Mouse (Mus musculus) gastrocnemius, postnatal 4 days (tissue): ENCODE results near the gene Lmo3. TPM values are rescaled to one million over a fixed set of nuclear protein-coding genes. Genes with fewer than 3 reads are reported as not detected.

Experiments used
- DNase-seq, 2 experiments: peaks; one replicate each; pipeline ENCODE4 v3.0.0; 2021 to 2022; ENCODE audit warnings: low spot score in 2 of 2, mixed read lengths in 2 of 2
- total RNA-seq, 2 experiments: library from RNA; stranded (reverse); gene quantifications; 2 replicates each; pipeline ENCODE4 v1.2.3; 2021

The Lmo3 gene
- total RNA-seq, 2 experiments from 2014 or later, result 0.44 to 0.54 TPM

DNA sequence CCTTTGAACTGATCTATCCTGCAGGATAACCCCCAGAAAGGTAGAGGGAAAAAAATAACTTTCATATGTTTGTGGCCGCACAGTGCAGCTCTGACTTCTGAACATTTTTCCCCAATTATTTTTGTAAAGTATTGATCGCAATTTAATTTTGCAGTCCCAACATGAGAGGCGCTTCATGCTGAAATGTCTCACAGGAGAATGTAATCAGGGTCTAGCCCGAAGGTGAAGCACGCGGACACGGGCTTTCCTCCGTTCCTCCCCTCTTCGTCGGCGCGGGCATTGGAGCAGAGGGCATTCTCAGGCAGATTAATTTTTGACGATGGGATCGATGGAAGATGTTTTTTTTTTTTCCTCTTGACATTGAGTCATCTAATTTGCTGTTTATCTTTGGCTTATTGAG, 258.4 kb downstream of the Lmo3 start:
- no peak for DNase-seq

DNA sequence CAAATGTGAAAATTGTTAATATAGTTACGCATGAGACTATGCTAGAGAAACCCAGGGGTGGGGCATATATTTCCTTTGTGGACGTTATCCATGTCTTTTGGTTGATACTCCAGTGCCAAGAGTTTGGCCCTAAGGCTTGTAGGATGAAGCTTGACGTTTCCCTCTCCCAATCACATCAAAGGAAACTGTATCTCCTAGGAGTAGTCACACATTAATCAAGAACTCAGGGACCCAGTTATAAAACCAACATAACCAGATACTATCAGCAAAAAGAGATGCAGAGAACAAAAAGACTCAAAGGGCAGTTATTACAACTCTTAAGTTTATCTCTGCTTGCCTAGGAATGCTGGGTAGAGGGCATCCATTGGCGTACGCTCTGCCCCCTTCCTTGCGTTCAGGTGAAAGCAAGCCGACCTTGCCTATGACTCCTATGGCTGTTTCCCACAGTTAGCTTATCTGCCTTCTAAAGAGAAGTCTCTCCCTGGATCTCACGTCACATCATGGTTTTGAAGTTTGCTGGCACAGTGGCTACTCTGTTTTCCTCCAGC, 261.5 kb downstream of the Lmo3 start:
- DNase-seq, result no peak

Other genes starting within 250 kb of the Lmo3 start
- gene Igbp1b, start 76.6 kb upstream of the Lmo3 start, total RNA-seq, result not detected